Mouse (Mus musculus) R1 (cell line): Measurements from ENCODE around the gene Olfr541.

ENCODE experiments used
- DNase-seq: peaks from one replicate; pipeline ENCODE4 v3.0.0-alpha.2; 2018; ENCODE audit warnings: low read depth, low spot score

The Olfr541 gene

GRCm38 (mm10) chr7:140696967-140697366 is at the start of gene Olfr541:
Olfr541 (plus strand) TSS chr7:140697267.
- no peak for DNase-seq

- no peak for DNase-seq
Measured at GRCm38 (mm10) chr7:140659630-140660029, 37.4 kb upstream of the Olfr541 start, which contains the start of gene Olfr539. Olfr539 (plus strand) TSS chr7:140659930.

GRCm38 (mm10) chr7:140670693-140671092 is 26.4 kb upstream of the Olfr541 start:
- peak; percentile 55 for DNase-seq

- peak; percentile 17 for DNase-seq
Measured at GRCm38 (mm10) chr7:140675863-140676262, 21.2 kb upstream of the Olfr541 start.

- DNase-seq: peak; percentile 64
Measured at GRCm38 (mm10) chr7:140679591-140679990, 17.5 kb upstream of the Olfr541 start.

GRCm38 (mm10) chr7:140681651-140682050 is 15.4 kb upstream of the Olfr541 start, which contains the start of gene Olfr45:
Olfr45 (plus strand) TSS chr7:140681951.
- DNase-seq: no peak

GRCm38 (mm10) chr7:140706348-140706747 is 9.3 kb downstream of the Olfr541 start:
- no peak for DNase-seq

GRCm38 (mm10) chr7:140707536-140708284 is 10.6 kb downstream of the Olfr541 start:
- DNase-seq: no peak

- DNase-seq: no peak
Measured at GRCm38 (mm10) chr7:140717155-140718055, 20.3 kb downstream of the Olfr541 start.

- DNase-seq: no peak
Measured at GRCm38 (mm10) chr7:140721095-140721494, 24.0 kb downstream of the Olfr541 start.

- no peak for DNase-seq
Measured at GRCm38 (mm10) chr7:140725558-140725957, 28.5 kb downstream of the Olfr541 start.

- DNase-seq: no peak
Measured at GRCm38 (mm10) chr7:140733162-140733561, 36.1 kb downstream of the Olfr541 start.

- DNase-seq: no peak
Measured at GRCm38 (mm10) chr7:140747402-140747801, 50.3 kb downstream of the Olfr541 start.

GRCm38 (mm10) chr7:140748116-140748826 is 51.2 kb downstream of the Olfr541 start:
- DNase-seq: no peak

- DNase-seq: no peak
Measured at GRCm38 (mm10) chr7:140748827-140749160, 51.7 kb downstream of the Olfr541 start.

- DNase-seq: no peak
Measured at GRCm38 (mm10) chr7:140754556-140754955, 57.5 kb downstream of the Olfr541 start.
